Mouse (Mus musculus): ENCODE data around the gene Stk17b.

Gene Stk17b

GRCm38 (mm10) chr1:53784721-53785418, at the start of gene Stk17b:
TSS of gene Stk17b (minus strand) at chr1:53785224.
- Histone ChIP-seq H3K27me3 (ENCODE audit: control insufficient read depth, insufficient read depth, low read length, poor library complexity, severe bottlenecking) (no peaks in the 10 kb centered on the region), H3K36me3 (ENCODE audit: control insufficient read depth, insufficient read depth, low read length, poor library complexity, severe bottlenecking) (peaks cover 6% of the 10 kb centered on the region; the same call in 1 of the 2 replicates)
- DNase-seq (ENCODE audit: low read depth, low spot score): peak; percentile 97

GRCm38 (mm10) chr1:53830286-53830685, 45.3 kb upstream of the Stk17b start:
- Histone ChIP-seq H3K36me3 (ENCODE audit: control insufficient read depth, insufficient read depth, low read length, poor library complexity, severe bottlenecking) (no peaks in the 10 kb centered on the region), H3K27me3 (ENCODE audit: control insufficient read depth, insufficient read depth, low read length, poor library complexity, severe bottlenecking) (no peaks in the 10 kb centered on the region)
- DNase-seq (ENCODE audit: low read depth, low spot score): no peak

GRCm38 (mm10) chr1:53829089-53829488, 44.1 kb upstream of the Stk17b start:
- no peak for DNase-seq (ENCODE audit: low read depth, low spot score)
- H3K36me3 ChIP-seq (ENCODE audit: control insufficient read depth, insufficient read depth, low read length, poor library complexity, severe bottlenecking): no peaks in the 10 kb centered on the region
- H3K27me3 ChIP-seq (ENCODE audit: control insufficient read depth, insufficient read depth, low read length, poor library complexity, severe bottlenecking): no peaks in the 10 kb centered on the region

- peak; percentile 59 for DNase-seq (ENCODE audit: low read depth, low spot score)
- Histone ChIP-seq H3K36me3 (ENCODE audit: control insufficient read depth, insufficient read depth, low read length, poor library complexity, severe bottlenecking) (no peaks in the 10 kb centered on the region), H3K27me3 (ENCODE audit: control insufficient read depth, insufficient read depth, low read length, poor library complexity, severe bottlenecking) (no peaks in the 10 kb centered on the region)
Measured at GRCm38 (mm10) chr1:53824446-53825337, 39.7 kb upstream of the Stk17b start.

GRCm38 (mm10) chr1:53823687-53824445, 38.8 kb upstream of the Stk17b start:
- DNase-seq (ENCODE audit: low read depth, low spot score): peak; percentile 94
- no peaks in the 10 kb centered on the region for H3K36me3 ChIP-seq (ENCODE audit: control insufficient read depth, insufficient read depth, low read length, poor library complexity, severe bottlenecking)

GRCm38 (mm10) chr1:53821983-53822382, 37.0 kb upstream of the Stk17b start:
- H3K27me3 ChIP-seq (ENCODE audit: control insufficient read depth, insufficient read depth, low read length, poor library complexity, severe bottlenecking): no peaks in the 10 kb centered on the region
- no peaks in the 10 kb centered on the region for H3K36me3 ChIP-seq (ENCODE audit: control insufficient read depth, insufficient read depth, low read length, poor library complexity, severe bottlenecking)
- DNase-seq (ENCODE audit: low read depth, low spot score): no peak

More at GRCm38 (mm10) chr1:53823687-53824445, 38.8 kb upstream of the Stk17b start:
- H3K27me3 ChIP-seq (ENCODE audit: control insufficient read depth, insufficient read depth, low read length, poor library complexity, severe bottlenecking): no peaks in the 10 kb centered on the region

- Histone ChIP-seq H3K27me3 (ENCODE audit: control insufficient read depth, insufficient read depth, low read length, poor library complexity, severe bottlenecking) (no peaks in the 10 kb centered on the region), H3K36me3 (ENCODE audit: control insufficient read depth, insufficient read depth, low read length, poor library complexity, severe bottlenecking) (no peaks in the 10 kb centered on the region)
- no peak for DNase-seq (ENCODE audit: low read depth, low spot score)
Measured at GRCm38 (mm10) chr1:53820041-53820632, 35.1 kb upstream of the Stk17b start.

- Histone ChIP-seq H3K36me3 (ENCODE audit: control insufficient read depth, insufficient read depth, low read length, poor library complexity, severe bottlenecking) (no peaks in the 10 kb centered on the region), H3K27me3 (ENCODE audit: control insufficient read depth, insufficient read depth, low read length, poor library complexity, severe bottlenecking) (no peaks in the 10 kb centered on the region)
- DNase-seq (ENCODE audit: low read depth, low spot score): no peak
Measured at GRCm38 (mm10) chr1:53818072-53818862, 33.2 kb upstream of the Stk17b start.

- Histone ChIP-seq H3K36me3 (ENCODE audit: control insufficient read depth, insufficient read depth, low read length, poor library complexity, severe bottlenecking) (no peaks in the 10 kb centered on the region), H3K27me3 (ENCODE audit: control insufficient read depth, insufficient read depth, low read length, poor library complexity, severe bottlenecking) (no peaks in the 10 kb centered on the region)
- DNase-seq (ENCODE audit: low read depth, low spot score): peak; percentile 62
Measured at GRCm38 (mm10) chr1:53816353-53816752, 31.3 kb upstream of the Stk17b start.

GRCm38 (mm10) chr1:53814077-53814705, 29.2 kb upstream of the Stk17b start:
- no peak for DNase-seq (ENCODE audit: low read depth, low spot score)
- no peaks in the 10 kb centered on the region for H3K27me3 ChIP-seq (ENCODE audit: control insufficient read depth, insufficient read depth, low read length, poor library complexity, severe bottlenecking)
- no peaks in the 10 kb centered on the region for H3K36me3 ChIP-seq (ENCODE audit: control insufficient read depth, insufficient read depth, low read length, poor library complexity, severe bottlenecking)

GRCm38 (mm10) chr1:53811919-53812318, 26.9 kb upstream of the Stk17b start:
- DNase-seq (ENCODE audit: low read depth, low spot score): no peak
- H3K36me3 ChIP-seq (ENCODE audit: control insufficient read depth, insufficient read depth, low read length, poor library complexity, severe bottlenecking): no peaks in the 10 kb centered on the region
- H3K27me3 ChIP-seq (ENCODE audit: control insufficient read depth, insufficient read depth, low read length, poor library complexity, severe bottlenecking): no peaks in the 10 kb centered on the region

- peak; percentile 33 for DNase-seq (ENCODE audit: low read depth, low spot score)
- Histone ChIP-seq H3K27me3 (ENCODE audit: control insufficient read depth, insufficient read depth, low read length, poor library complexity, severe bottlenecking) (no peaks in the 10 kb centered on the region), H3K36me3 (ENCODE audit: control insufficient read depth, insufficient read depth, low read length, poor library complexity, severe bottlenecking) (no peaks in the 10 kb centered on the region)
Measured at GRCm38 (mm10) chr1:53808229-53808628, 23.2 kb upstream of the Stk17b start.

GRCm38 (mm10) chr1:53797811-53798210, 12.8 kb upstream of the Stk17b start:
- H3K27me3 ChIP-seq (ENCODE audit: control insufficient read depth, insufficient read depth, low read length, poor library complexity, severe bottlenecking): no peaks in the 10 kb centered on the region
- H3K36me3 ChIP-seq (ENCODE audit: control insufficient read depth, insufficient read depth, low read length, poor library complexity, severe bottlenecking): no peaks in the 10 kb centered on the region
- DNase-seq (ENCODE audit: low read depth, low spot score): peak; percentile 27
